ENCODE assay signal across 11 mouse cellular contexts in genomic region chr2:93287348-93287747, GRCm38 (mm10). TPM values are rescaled to one million over a fixed set of nuclear protein-coding genes. Genes with fewer than 3 reads are reported as not detected.
DNase-seq lines count a peak whose midpoint lies in the region; ATAC-seq and TF ChIP-seq lines count a peak whose summit lies in the region.
"Had no signal": no experiment of that assay in that cellular context is flagged by ENCODE, and none has a peak within 500 bp of the region (broad histone marks: within the 10 kb centered on the region; RNA-seq: fewer than 3 reads in every experiment).

No protein-coding gene starts in this region.

- peak overlapping the region; percentile 39 for H3K9ac ChIP-seq in forebrain, embryonic 16.5 days (replicated peaks; ENCODE audit: low read depth, low read length)
- H3K9ac ChIP-seq in midbrain, embryonic 11.5 days (ENCODE audit: low read length), result peak overlapping the region; percentile 24; the same call in 1 of the 2 replicates

- H3K4me1 ChIP-seq in forebrain, embryonic 16.5 days (replicated peaks; ENCODE audit: control insufficient read depth, insufficient read depth, low read length), result peaks cover 60% of the 10 kb centered on the region
- peaks cover 93% of the 10 kb centered on the region for H3K4me1 ChIP-seq in midbrain, embryonic 11.5 days (ENCODE audit: control insufficient read depth, insufficient read depth, low read length)
- H3K4me1 ChIP-seq in cerebellum, adult 2 months (ENCODE audit: control insufficient read depth, insufficient read depth, low read length), result peaks cover 18% of the 10 kb centered on the region

- ATAC-seq in forebrain, embryonic 16.5 days, result peak; percentile 65
- no peak for ATAC-seq in midbrain, embryonic 11.5 days (ENCODE audit: low FRiP score)

- no peak overlapping the region for H3K27ac ChIP-seq in gastrocnemius, adult 2 months
- H3K27ac ChIP-seq in forebrain, embryonic 16.5 days (ENCODE audit: low read length), result peak overlapping the region; percentile 88
- peak overlapping the region; percentile 26 for H3K27ac ChIP-seq in midbrain, embryonic 11.5 days (ENCODE audit: low read depth, low read length)
- no peak overlapping the region for H3K27ac ChIP-seq in cerebellum, adult 2 months (ENCODE audit: insufficient read depth, low read length)

- no peaks in the 10 kb centered on the region for H3K36me3 ChIP-seq in forebrain, embryonic 16.5 days (ENCODE audit: control insufficient read depth, insufficient read depth)
- H3K36me3 ChIP-seq in midbrain, embryonic 11.5 days (ENCODE audit: control insufficient read depth, insufficient read depth, low read length), result no peaks in the 10 kb centered on the region

- intact Hi-C loops in gastrocnemius, adult 2 months (cut with DNase I), result no loop called here

- no peak for TF ChIP-seq CTCF in gastrocnemius, adult 2 months (IDR thresholded peaks at IDR 0.05)
- no peak for TF ChIP-seq CTCF in cerebellum, adult 2 months (IDR thresholded peaks at IDR 0.05; ENCODE audit: borderline replicate concordance, insufficient read depth, low read depth, low read length)

- no peak overlapping the region for H3K4me3 ChIP-seq in gastrocnemius, adult 2 months
- no peak overlapping the region for H3K4me3 ChIP-seq in forebrain, embryonic 16.5 days (replicated peaks; ENCODE audit: low read length)
- H3K4me3 ChIP-seq in midbrain, embryonic 11.5 days (ENCODE audit: low read depth, low read length), result no peak overlapping the region
- H3K4me3 ChIP-seq in cerebellum, adult 2 months (replicated peaks; ENCODE audit: insufficient read depth, low read depth, low read length), result no peak overlapping the region

- WGBS in forebrain, embryonic 16.5 days, result 5% methylated on average over 4 of the region's 4 CpGs
- 15% methylated on average over 4 of the region's 4 CpGs for WGBS in midbrain, embryonic 11.5 days
- WGBS in cerebellum, adult 2 months, result 70% methylated on average over 4 of the region's 4 CpGs

- H3K27me3 ChIP-seq in forebrain, embryonic 16.5 days (replicated peaks; ENCODE audit: control insufficient read depth, insufficient read depth, low read length), result no peaks in the 10 kb centered on the region
- H3K27me3 ChIP-seq in midbrain, embryonic 11.5 days (ENCODE audit: control insufficient read depth, insufficient read depth, low read length), result no peaks in the 10 kb centered on the region
- no peaks in the 10 kb centered on the region for H3K27me3 ChIP-seq in cerebellum, adult 2 months (ENCODE audit: control insufficient read depth, insufficient read depth, low read length)

- TF ChIP-seq POLR2A in cerebellum, adult 2 months (IDR thresholded peaks at IDR 0.05; ENCODE audit: borderline replicate concordance, insufficient read depth, low read length), result no peak

- peak; percentile 13 for DNase-seq in gastrocnemius, adult 18-20 months (ENCODE audit: low spot score)
- DNase-seq in gastrocnemius, adult 2 months, result no peak
- DNase-seq in MN1 (ENCODE audit: low spot score), result peak; percentile 49
- no peak for DNase-seq in midbrain, embryonic 11.5 days (ENCODE audit: low spot score, missing footprints)
- DNase-seq in cerebellum, postnatal 4 days (ENCODE audit: low spot score in 2 of 2), result no peak
- DNase-seq in testis, postnatal 10 days (ENCODE audit: low spot score), result no peak
- DNase-seq in cerebellum, adult 2 months, result no peak
- DNase-seq: cerebellum, postnatal 25 days; kidney, postnatal 14 days had no signal

- peak overlapping the region; percentile 34; the same call in 1 of the 2 replicates for H3K4me2 ChIP-seq in forebrain, embryonic 16.5 days (ENCODE audit: low read length)
- no peak overlapping the region for H3K4me2 ChIP-seq in midbrain, embryonic 11.5 days
- H3K4me2 ChIP-seq: liver, embryonic 11.5 days had no signal

- H3K9me3 ChIP-seq in forebrain, embryonic 16.5 days (ENCODE audit: control insufficient read depth, low read length), result no peaks in the 10 kb centered on the region
- no peaks in the 10 kb centered on the region for H3K9me3 ChIP-seq in midbrain, embryonic 11.5 days (ENCODE audit: control insufficient read depth, low read length)

RNA-seq across cellular contexts. Expression of gene Tspan18, which starts 47.0 kb away (rescaled TPM):
- total RNA-seq in gastrocnemius, adult 18-20 months (2021), result 1 to 10 TPM; 1.1 to 1.6 TPM
- 1 to 10 TPM; 1.5 to 2.4 TPM for total RNA-seq in gastrocnemius, adult 2 months (2021)
- polyA plus RNA-seq in forebrain, embryonic 16.5 days (2015; fragmentation: Nextera tagmentation; extraction: Ambion mirVana), result 14.8 and 17.0 TPM in 2 replicates
- polyA plus RNA-seq in midbrain, embryonic 11.5 days (2014; fragmentation: Nextera tagmentation; extraction: Ambion mirVana), result 47.9 and 48.7 TPM in 2 replicates
- polyA plus RNA-seq in cerebellum, adult 2 months (2012; rRNA removed), result 11.3 and 13.1 TPM in 2 replicates

Comparison
In these comparisons a context has a peak if more than half of its experiments do, and no peak if none do; other contexts are left out.
1. DNase-seq: peak in gastrocnemius, adult 18-20 months (single experiment) and MN1 (single experiment); none in gastrocnemius, adult 2 months (single experiment), midbrain, embryonic 11.5 days (single experiment), cerebellum, postnatal 4 days (0 of 2), testis, postnatal 10 days (single experiment) and cerebellum, adult 2 months (0 of 2).
2. H3K27ac ChIP-seq: peak in forebrain, embryonic 16.5 days (single experiment) and midbrain, embryonic 11.5 days (single experiment); none in gastrocnemius, adult 2 months (single experiment) and cerebellum, adult 2 months (single experiment).